Mouse (Mus musculus) heart, adult 11 months (tissue): ENCODE measurements around the gene Capn3.

Experiments
- DNase-seq: peaks from one replicate; pipeline ENCODE4 v3.0.0; 2022

The Capn3 gene

DNA sequence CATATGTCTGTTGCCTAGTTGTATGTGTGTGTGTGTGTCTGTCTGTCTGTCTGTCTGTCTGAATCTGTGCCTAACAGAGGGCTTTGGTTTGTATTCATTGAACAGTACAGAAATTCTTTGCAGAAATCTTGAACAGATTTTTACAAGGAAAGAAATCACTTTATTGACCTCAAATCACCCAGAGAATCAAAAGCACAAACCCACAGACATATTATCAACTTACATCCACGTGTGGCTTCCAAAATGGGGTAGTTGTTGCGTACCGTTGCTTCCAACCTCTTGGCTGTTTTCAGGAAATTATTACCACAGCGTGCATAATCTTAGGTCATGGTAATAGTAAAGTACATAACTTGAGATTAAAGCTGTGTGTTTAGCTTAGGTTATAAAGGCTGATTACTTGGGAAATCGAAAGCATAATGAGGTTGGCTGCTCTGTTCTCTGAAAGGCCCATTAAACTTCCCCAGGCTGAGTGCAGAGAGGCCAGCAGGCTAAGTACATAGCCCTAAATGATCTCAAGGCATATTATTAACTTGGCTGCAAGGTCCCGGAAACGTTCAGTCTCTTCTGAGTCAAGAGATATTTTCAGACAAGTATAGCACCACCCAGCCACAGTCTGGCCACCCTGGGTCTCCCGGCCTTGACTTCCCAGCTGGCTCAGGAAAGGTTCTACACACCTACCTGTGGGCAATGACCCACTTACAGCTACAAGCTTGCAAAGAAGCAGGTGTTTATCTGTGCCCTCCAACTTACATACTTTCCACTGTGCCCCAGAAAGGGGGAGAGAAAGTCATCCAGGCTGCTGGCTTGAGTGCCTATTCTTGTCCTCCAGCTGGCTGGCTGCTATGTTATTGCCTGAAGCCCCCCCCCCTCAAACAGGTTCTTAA, 26.9 kb downstream of the Capn3 start:
- peak; percentile 91 for DNase-seq

DNA sequence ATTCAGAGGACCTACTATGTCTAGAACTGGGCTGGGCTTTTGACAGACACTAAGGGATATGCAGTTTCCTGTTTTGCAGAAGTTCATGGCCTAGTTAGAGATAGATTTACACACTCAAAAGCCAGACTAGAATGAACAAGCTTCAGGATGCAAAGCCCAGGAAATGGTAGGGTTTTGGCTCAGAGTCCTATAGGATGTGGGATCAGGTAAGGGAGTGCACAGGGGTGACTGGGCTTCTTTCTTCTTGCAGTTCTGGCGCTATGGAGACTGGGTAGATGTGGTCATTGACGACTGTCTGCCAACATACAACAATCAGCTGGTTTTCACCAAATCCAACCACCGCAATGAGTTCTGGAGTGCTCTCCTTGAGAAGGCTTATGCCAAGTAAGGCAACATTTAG, 28.4 kb downstream of the Capn3 start:
- DNase-seq, result peak; percentile 70

DNA sequence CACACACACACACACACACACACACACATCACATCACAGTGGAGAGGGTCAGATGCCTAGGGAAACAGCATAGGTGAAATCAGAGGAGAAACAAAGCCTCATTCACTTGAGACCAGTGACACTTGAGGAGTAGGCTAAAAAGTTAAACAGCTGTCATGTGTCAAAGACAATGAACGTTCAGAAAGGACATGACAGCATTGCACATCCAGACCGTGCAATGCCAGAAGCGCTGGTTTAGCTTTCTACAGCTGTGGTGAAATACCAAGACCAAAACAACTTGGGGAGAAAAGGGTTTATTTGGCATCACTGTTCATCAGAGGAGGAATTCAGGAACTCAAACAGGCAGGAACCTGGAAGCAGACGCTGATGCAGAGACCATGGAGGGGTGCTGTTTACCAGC, 37.4 kb downstream of the Capn3 start:
- no peak for DNase-seq

DNA sequence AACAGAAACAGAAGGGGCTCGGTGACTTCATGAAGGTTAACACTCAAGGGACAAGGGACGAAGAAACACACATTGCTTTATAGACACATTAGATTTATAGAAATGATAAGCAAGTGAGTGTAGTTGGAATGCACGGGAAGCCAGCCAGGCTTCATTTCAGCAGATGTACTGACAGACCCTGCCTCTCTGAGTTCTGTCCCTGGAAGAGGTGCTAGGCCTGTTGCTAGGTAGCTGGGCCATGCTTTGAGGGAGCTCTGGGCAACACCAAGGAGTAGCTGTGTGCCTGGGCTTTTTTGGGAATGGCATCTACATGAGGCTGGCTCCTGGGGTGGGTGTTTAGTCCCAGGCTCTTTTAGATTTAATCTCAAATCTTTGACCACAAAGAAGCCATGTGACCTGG, 40.7 kb downstream of the Capn3 start:
- DNase-seq, result no peak

DNA sequence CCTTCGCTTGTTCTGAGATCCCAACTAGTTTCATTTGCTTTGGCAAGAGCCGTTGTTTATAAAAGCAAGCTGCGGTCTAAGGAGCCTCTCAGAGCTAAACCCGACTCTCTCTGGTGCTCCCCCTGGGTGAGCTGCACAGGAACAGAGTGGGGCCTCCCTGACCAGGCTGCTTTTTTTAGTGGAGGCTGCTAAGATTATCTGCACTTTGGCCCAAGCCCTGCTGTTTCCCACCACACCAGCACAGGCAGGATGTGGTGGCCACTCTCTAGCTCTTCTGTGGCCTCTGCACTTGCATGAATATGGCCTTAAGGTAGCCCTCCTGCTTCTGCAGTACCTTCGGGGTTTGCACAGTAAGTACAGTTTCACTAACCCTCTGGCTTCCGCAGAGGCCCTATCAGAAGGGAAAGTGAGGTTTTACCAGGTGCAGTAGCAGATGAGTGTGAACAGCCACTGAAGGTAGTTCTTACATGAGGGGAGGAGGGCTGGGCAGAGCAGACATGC, 44.2 kb downstream of the Capn3 start:
- no peak for DNase-seq

DNA sequence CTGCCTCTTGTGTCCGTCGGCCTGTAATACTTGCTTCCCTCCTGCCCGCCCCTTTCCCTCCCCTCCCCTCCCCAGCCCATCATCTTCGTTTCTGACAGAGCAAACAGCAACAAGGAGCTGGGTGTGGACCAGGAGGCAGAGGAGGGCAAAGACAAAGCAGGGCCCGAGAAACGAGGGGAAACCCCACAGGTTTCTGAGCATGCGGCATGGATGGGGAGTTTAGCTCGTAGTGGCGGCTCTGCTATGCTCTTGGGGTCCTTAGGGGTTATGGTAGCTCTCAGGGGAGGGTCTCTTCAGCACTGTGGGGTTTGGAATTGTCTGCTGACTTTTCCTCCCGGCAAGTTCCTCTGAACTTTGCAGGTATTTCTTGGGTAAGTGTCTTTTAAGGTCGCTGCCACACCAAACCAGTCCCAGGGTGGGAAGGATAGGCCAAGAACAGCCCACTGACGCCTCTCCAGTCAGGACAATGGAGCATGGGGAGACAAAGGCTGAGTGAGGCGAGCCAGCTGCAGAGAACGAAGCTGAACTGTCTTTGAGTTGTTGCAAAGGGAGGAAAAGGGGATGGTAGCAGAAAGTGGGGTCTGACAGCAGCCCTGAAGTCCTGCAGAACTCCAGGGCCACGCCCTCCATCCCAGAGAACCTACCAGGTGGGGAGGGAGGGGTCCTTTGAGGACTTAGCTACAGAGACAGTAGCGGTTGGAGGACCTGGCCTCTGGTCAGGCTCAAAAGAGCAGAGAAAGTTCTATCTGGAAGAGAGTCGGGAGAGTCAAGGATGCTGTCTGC, 45.5 kb downstream of the Capn3 start:
- DNase-seq, result peak; percentile 77

DNA sequence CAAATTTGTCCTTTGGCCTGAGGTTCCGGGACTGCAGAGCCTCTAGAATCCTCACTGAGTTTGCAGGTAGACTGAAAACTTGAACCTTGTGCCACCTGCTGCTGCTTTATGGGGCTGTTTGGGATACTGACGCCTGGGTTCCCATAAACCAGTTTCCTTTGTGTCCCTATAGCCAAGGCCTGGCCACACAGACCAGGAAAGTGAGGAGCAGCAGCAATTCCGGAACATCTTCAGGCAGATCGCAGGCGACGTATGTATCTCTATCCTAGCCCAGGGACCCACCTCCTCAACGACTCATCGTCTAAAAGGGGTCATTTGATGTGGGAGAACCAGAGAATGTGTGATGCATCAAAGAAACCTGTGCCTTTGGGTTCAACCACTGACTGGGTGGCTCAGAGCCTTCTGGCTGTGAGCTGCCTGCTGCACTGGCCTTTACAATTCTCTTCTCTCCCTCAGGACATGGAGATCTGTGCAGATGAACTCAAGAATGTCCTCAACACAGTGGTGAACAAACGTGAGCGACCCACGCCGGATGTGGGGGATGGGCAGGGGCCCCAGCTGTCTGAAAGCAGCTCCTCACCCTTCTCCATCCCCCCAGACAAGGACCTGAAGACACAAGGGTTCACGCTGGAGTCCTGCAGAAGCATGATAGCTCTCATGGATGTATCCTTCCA, 46.2 kb downstream of the Capn3 start:
- DNase-seq, result no peak

DNA sequence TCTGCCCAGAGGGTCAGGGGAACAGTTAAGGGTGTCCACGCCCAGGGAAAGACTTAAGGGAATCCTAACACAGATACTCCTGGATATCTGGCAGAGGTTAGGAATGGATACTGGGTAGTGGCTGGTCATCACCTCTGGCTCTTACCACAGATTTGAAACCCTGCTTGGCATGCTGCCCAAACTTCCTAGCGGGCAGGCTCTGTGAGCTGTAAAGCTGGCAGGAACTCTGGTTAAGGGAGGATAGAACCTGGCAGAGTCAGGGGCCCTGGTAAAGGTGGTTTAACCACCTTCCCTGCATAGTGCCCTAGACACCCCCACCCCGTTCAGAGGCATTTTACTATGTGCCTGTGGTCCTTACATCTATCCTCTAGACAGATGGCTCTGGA, 46.8 kb downstream of the Capn3 start:
- no peak for DNase-seq

DNA sequence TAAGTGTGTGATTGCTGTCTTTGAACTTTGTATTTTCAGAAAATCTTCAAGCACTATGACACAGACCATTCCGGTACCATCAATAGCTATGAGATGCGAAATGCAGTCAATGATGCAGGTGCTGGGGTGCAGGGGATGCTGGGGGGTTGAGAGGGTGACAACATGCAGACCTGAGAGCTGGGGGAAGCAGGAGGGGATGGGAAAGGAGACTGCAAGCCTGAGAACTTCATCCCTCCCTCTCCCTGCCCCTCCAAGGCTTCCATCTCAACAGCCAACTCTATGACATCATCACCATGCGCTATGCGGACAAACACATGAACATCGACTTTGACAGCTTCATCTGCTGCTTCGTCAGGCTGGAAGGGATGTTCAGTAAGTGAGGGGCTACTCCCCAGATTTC, 47.3 kb downstream of the Capn3 start:
- peak; percentile 80 for DNase-seq

DNA sequence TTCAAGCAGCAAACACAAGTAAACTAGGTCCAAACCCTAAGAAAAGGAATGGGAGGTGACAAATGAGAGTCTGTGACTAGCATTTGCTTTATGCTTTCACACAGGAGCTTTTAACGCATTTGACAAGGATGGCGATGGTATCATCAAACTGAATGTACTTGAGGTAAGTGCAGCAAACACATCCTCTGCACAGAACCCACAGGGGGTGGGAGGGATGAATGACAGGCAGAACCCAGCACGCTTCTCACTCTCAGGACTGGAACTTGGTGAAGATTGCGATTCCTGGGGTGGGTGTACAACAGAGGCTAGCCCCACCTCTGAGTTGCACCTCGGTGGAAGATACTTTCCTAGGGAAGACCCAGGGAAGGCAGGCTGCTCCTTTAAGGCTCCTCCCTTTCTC, 48.2 kb downstream of the Capn3 start:
- DNase-seq, result no peak

DNA sequence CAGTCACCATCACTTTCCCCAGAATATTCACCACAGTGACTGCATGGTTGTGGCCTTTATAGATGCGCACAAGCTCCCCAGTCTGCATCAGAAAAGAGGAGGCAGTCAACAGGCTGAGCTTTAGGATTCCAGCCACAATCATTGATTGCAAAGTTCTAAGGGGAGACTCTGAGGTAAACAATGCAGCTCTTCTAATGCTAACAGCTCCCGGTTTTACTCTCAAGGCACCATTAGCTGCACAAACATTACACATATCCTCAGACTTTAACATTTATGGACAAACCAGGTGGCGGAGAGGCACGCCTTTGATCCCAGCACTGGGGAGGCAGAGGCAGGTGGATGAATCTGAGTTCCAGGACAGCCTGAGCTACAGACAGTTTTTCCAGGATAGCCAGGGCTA, 58.4 kb downstream of the Capn3 start:
- DNase-seq, result peak; percentile 8

DNA sequence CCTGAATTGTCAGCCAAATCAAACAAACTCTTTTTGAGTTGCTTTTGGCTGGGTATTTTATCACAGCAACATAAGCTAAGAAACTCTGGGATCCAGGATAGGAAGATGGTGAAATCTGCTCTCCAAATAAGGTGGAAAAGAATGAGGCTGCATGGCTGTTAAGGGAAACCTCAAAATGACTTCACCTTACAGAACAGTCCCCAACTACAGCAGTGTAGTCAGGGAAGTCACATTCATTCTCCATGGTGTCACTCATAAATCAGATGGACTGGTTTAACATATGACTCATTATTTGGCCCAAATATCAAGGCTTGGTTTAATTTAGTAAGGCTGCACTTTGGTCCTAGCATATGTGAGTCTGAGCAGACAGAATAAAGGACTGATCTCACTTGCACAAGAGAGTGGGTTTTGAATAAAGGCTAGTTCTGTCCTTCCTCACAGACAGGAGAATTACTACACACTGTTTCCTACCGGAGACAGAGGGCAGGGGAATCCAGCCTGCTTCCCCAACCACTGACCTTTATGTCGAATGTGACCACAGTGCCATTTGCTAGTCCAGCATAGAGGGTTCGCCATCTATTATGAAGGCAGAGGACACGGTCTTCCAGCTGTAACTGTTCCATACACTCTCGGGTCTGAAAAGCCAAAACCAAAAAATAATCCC, 62.9 kb downstream of the Capn3 start:
- peak; percentile 73 for DNase-seq

DNA sequence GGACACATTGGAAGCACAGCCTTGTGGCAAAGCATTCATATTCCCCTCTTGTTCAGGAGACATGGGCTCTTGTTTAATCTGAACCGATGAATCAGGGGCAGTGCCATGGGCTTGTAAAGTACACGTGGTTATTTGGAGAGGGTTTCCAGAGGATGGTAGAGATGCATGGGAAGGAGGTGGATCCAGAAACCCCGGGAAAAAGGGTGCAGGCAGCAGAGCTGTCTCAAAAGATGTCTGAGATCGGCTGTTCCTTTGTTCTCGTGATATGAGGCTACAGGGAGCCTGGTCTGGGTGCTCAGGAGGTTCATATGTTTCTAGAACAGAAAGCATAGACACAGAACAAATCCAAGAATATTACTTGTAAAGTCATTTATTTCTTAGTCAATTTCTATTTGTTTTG, 71.0 kb downstream of the Capn3 start:
- peak; percentile 62 for DNase-seq

DNA sequence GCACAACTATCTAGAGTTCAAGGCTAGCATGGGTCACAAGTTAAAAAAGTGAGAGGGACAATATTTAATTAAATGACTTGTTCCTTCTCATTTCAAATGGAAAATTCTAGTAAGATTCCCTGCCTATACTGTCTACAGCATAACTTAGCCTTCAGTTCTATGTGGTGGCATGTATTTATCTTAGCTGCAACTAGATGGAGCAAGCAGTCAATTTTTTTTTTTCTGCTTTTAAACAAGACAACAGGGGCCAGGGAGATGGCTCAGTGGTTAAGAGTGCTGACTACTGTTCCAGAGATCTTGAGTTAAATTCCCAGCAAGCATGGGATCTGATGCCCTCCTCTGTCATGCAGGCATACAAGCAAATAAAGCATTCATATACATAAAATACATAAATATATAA, 73.7 kb downstream of the Capn3 start:
- no peak for DNase-seq

DNA sequence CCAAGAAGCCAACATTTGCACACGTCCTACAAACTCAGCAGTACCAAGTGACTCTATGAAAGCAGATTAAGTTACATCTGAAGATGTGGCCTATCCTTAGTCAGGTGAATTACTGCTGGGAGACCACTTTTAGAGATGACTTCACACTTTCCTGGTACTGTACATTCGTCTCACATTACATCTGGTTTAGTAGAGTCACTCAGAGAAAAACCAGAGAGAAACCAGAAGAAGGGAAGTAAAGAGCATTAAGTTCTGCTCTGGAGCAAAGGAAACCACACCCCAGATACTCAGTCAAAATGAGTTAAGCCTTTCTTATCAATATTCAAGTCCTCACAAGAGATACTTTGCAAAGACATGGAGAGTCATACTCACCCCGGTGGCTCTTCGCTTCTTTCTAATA, 75.4 kb downstream of the Capn3 start:
- DNase-seq, result peak; percentile 58

DNA sequence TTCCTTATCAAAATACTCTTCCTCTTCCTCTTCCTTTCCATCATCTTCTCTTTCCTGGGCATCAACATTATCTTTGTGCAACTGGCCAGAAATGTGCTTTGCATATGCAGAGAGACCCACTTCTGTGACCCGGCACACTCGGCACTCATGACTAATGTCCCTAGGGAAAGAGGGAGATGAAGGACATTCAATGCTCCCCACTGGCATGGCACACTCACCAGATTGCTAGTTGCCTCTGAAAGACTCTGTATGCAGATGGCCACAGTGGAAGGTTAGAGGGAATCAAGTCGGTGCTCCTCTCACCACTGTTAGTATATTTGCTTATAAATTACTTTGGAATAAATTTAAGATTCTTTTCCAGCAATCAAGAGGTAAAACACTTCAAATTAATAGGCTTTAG, 83.5 kb downstream of the Capn3 start:
- DNase-seq, result peak; percentile 91

DNA sequence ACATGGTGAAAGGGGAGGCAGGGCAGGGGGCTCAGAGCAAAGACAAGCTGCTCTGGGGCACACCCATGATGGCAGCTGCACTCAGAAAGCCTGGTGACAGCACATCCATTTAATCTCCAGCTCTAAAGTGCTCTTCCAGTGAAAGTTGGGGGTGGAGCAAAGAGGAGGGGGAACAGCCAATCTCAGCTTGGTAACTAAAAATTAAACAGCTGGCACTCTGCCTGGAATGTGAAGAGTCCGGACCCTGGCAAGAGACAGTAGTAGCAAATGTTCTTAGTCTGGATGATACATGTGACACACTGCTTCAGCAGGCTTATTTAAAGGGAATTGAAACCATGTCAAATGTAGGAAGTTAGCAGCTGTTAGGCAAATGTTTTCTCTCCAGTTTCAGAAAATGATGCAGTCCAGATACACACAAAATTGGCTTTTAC, 84.0 kb downstream of the Capn3 start:
- DNase-seq, result peak; percentile 99

DNA sequence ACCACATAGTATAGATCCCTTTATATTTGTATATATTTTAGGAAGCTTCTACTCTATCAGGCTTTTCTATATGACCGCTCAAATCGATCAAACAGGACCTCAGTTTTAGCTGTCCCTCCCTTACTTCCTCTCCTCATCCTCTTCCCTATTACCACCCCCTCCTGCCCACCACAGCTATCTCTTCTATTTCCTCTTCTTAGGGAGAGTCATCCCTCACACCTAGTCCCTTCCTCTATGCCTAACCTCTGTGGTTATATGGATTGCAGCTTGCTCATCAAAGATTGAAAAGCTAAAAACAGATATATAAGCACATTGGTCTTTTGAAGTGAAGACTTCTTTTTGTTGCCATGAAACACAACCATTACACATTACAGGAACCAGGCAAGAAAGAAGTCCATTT, 88.9 kb downstream of the Capn3 start:
- DNase-seq, result peak; percentile 29
